Mouse (Mus musculus): ENCODE measurements at regions not wholly inside any gene's neighbourhood (a gene's known extent, or its start where the extent isn't known, plus 50 kb on each side); places are given as distances from the start of the nearest gene placed in this dataset.
A peak's percentile ranks its signal among the peaks of the same experiment; 100 is the strongest.
"Not testable (repeated sequence)": the region's sequence is repeated elsewhere in the genome, so short reads cannot be mapped to it uniquely, and the experiment has no call there.

DNA sequence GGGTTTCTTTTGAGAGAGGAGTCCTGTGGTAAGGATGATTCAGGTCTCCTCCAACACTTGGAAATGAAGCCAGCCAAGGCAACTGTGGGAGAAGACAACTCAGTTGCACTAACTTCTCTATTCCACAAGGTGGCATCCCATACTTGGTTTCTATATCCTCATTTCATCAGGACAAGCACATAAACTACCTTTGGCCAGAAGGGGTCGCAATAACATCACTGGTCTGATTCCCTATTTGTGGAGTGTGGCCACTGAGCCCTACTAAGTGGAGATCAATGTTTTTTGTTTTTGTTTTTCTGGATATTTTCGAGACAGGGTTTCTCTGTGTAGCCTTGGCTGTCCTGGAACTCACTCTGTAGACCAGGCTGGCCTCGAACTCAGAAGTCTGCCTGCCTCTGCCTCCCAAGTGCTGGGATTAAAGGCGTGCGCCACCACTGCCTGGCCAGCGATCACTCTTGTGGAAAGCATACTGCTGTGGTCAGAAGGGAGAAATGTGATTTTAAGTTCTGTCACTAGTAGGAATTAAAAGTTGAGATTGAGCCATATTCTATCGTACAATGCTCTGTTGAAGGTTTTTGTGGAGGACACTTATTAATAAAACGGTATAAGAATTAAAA is 467.9 kb upstream of the Olfr161 start:
- DNase-seq (ENCODE audit: extremely low read depth) = peak; percentile 98
- H3K27me3 ChIP-seq (replicated peaks); H3K36me3 ChIP-seq (replicated peaks in 1 of 2; ENCODE audit: control insufficient read depth in 1 of 2, insufficient read depth in 1 of 2, low read length in 1 of 2); H3K79me2 ChIP-seq (replicated peaks; ENCODE audit: control insufficient read depth, extremely low read depth, insufficient read depth, poor library complexity, severe bottlenecking); H3K9me3 ChIP-seq (replicated peaks; ENCODE audit: low read length); H3K4me1 ChIP-seq (ENCODE audit: control insufficient read depth in 1 of 2, insufficient read depth in 2 of 2); in situ Hi-C loops (cut with MboI; ENCODE audit: low pct_ligation_motif_present, low pct_unique_long_range_greater_than_20kb, low sequenced_read_pairs); H3K9ac ChIP-seq (ENCODE audit: insufficient read depth, low read depth); dilution Hi-C loops (cut with MboI; ENCODE audit: extremely low pct_ligation_motif_present, extremely low pct_unique_long_range_greater_than_20kb, low sequenced_read_pairs); H3K4me3 ChIP-seq (replicated peaks in 1 of 3; ENCODE audit: low read depth in 2 of 3, low read length in 2 of 3, poor library complexity in 1 of 3); H3K27ac ChIP-seq (ENCODE audit: insufficient read depth, low read depth): not testable (repeated sequence)
- H3K4me2 ChIP-seq (ENCODE audit: insufficient read depth, low read depth, poor library complexity, severe bottlenecking) = peak overlapping the region; percentile 85
- TF ChIP-seq IRF4 (IDR thresholded peaks at IDR 0.05; ENCODE audit: low read depth, low read length) (0 out of 2 replicates have a peak, but pooled peaks have one; percentile 42), RAD21 (IDR thresholded peaks at IDR 0.05; ENCODE audit: low read depth, low read length) (peak; percentile 54), CTCF (conservative IDR thresholded peaks at IDR 0.05 in 1 of 2, IDR thresholded peaks at IDR 0.05 in 1 of 2; ENCODE audit: low read depth in 2 of 2, low read length in 2 of 2) (peak; percentile 69 to 97), ZC3H11A (IDR thresholded peaks at IDR 0.05; ENCODE audit: low read depth, low read length) (peak; percentile 42), SMC3 (IDR thresholded peaks at IDR 0.05; ENCODE audit: low read depth, low read length) (peak; percentile 66), NELFE (IDR thresholded peaks at IDR 0.05; ENCODE audit: low read depth, low read length) (peak; percentile 70; the same call in 1 of the 2 replicates)

DNA sequence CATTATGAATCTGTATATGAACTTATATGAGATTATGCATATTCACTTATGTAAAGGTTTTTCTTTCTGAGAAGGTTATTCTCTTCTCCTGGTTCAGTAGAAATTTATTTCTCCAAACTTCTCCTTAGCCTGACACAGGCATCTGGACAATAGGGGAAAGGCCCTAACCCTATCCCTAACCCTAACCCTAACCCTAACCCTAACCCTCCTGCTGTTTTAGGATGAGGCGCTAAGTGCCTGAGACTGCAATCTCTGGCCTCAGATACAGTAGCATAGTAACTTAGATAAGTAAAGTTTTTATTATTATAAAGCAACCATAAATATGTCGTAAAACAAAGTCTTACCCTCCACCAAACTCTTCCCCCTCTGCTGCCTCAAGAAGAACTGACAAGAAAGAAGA is 463.5 kb upstream of the Olfr161 start:
- H3K9ac ChIP-seq (ENCODE audit: insufficient read depth, low read depth); H3K4me2 ChIP-seq (ENCODE audit: insufficient read depth, low read depth, poor library complexity, severe bottlenecking); dilution Hi-C loops (cut with MboI; ENCODE audit: extremely low pct_ligation_motif_present, extremely low pct_unique_long_range_greater_than_20kb, low sequenced_read_pairs); H3K27ac ChIP-seq (ENCODE audit: insufficient read depth, low read depth); H3K4me3 ChIP-seq (replicated peaks in 1 of 3; ENCODE audit: low read depth in 2 of 3, low read length in 2 of 3, poor library complexity in 1 of 3); H3K9me3 ChIP-seq (replicated peaks; ENCODE audit: low read length); DNase-seq (ENCODE audit: extremely low read depth); H3K79me2 ChIP-seq (replicated peaks; ENCODE audit: control insufficient read depth, extremely low read depth, insufficient read depth, poor library complexity, severe bottlenecking); H3K27me3 ChIP-seq (replicated peaks); H3K4me1 ChIP-seq (ENCODE audit: control insufficient read depth in 1 of 2, insufficient read depth in 2 of 2); H3K36me3 ChIP-seq (replicated peaks in 1 of 2; ENCODE audit: control insufficient read depth in 1 of 2, insufficient read depth in 1 of 2, low read length in 1 of 2); in situ Hi-C loops (cut with MboI; ENCODE audit: low pct_ligation_motif_present, low pct_unique_long_range_greater_than_20kb, low sequenced_read_pairs): not testable (repeated sequence)

Data from CH12.LX (cell line).